Mouse (Mus musculus) testis, adult 2 months (tissue): Measurements from ENCODE around the gene Src.

Experiments used
- CTCF ChIP-seq: fragments of 200-500 bp; IDR thresholded peaks from 2 replicates; pipeline ENCODE4 v1.5.1; 2012; ENCODE audit warnings: low read depth, mild to moderate bottlenecking, inconsistent platforms, low read length, moderate library complexity; ENCODE audit not compliant: control insufficient read depth, insufficient read depth, insufficient replicate concordance
- POLR2A ChIP-seq: fragments of 200-500 bp; IDR thresholded peaks from 2 replicates; pipeline ENCODE4 v1.6.1; 2012; ENCODE audit warnings: low read depth, mild to moderate bottlenecking, inconsistent platforms, low read length, moderate library complexity; ENCODE audit not compliant: control insufficient read depth

DNA sequence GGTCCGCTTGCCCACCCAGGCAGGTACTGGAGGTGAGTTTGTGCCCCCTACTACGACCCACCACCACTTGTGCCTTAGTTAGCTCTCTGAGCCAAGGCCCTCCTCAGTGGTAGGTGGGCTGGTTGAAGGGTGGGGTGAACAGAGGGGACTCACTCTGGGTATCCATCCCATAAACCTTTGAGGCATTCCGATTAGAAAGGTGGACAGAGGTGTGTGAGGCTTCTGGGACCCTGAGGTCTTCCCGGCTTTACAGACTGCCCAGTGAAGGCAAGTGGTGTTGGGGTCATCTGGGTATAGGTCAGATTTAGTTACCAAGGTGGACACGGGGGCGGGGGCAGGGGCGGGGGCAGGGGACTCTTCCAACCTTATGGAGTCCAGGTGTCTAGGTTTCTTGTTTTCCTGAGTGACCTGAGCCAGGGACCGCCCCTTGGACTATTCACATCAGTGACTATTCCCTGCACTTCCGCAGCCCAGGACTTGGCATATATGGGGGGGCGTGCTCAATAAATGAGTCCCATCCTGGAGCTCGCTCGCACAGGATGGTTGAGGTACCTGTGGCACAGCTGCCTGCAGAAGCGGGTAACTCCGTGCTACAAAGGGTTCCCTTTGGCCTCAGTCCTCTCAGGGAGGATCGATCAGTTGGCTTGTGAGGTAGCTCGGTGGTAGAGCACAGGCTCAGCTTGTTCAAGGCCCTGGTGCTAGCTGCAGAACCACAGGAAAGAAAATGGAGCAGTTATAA is 6.8 kb downstream of the Src start:
- TF ChIP-seq CTCF (no peak), POLR2A (no peak)
